Mouse (Mus musculus) embryo, embryonic 10.5 days (tissue): Measurements from ENCODE around the gene Prss45.

ENCODE experiments used
- DNase-seq: peaks from one replicate; pipeline ENCODE4 v3.0.0-alpha.2; 2015; ENCODE audit warnings: low spot score

Prss45 gene

DNA sequence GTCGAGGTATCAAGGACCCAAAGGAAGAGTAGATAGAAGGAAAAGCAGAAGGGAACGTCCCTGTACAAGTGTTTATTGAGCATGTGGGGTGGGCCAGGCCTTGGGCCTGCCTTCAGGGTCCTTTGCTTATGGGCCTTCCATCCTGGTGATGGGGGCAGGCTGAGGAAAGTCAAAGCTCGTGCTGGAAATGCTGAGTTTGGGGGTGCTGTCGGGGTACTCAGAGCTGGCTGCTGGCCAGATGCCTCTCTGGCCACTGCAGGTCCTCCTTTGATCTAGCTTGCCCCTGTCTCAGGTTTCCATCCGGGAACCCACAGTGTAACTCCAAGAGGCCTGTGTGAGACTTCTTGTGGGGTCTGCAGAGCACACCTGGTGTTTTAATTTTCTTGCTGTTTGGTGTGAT, 24.1 kb downstream of the Prss45 start:
- DNase-seq = no peak

DNA sequence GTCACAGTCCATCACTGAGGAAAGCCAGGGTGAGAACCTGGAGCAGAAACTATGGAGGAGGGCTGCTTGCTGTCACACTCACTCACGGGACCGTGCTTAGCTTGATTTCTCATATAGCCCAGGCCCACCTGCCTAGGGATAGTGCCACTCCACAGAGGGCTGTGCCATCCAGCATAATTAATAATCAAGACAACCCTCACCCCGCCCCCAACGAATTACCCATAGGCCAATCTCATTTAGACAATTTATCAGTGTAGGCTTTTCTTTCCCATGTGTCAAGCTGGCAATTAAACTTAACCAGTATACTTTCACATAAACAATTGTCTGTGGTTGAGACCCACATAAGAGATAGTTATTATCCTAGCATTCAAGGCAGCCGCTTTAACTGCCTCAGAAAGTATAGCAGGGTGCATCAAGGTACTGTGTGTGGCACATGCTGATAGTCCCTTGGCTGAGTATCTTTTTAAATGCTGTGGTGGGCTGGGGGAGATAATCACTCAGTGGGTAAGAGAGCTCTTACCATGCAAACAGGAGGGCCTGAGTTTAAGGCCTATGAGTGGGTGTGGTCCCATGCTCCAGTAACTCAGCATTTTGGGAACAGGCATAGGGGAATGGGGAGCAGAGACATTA, 24.7 kb downstream of the Prss45 start:
- no peak for DNase-seq

DNA sequence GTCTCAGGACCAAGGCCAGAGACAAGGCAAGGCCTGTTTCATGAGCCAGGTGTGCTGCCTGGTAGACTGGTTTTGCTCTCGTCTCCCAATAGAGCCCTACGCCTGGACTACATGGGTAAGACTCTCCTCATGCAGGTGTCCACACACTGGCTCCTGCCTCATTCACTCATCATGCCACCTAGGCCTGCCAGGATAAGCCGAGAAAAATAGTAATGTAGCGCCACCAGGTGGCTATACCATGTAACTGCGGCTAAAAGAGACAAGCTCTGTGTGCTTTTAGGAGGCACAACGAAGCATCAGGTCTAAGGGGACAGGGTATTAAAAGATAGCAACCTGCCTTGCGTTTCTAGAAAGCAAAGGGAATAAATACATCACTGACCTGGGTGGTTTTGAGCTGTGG, 36.6 kb downstream of the Prss45 start:
- DNase-seq = peak; percentile 82

DNA sequence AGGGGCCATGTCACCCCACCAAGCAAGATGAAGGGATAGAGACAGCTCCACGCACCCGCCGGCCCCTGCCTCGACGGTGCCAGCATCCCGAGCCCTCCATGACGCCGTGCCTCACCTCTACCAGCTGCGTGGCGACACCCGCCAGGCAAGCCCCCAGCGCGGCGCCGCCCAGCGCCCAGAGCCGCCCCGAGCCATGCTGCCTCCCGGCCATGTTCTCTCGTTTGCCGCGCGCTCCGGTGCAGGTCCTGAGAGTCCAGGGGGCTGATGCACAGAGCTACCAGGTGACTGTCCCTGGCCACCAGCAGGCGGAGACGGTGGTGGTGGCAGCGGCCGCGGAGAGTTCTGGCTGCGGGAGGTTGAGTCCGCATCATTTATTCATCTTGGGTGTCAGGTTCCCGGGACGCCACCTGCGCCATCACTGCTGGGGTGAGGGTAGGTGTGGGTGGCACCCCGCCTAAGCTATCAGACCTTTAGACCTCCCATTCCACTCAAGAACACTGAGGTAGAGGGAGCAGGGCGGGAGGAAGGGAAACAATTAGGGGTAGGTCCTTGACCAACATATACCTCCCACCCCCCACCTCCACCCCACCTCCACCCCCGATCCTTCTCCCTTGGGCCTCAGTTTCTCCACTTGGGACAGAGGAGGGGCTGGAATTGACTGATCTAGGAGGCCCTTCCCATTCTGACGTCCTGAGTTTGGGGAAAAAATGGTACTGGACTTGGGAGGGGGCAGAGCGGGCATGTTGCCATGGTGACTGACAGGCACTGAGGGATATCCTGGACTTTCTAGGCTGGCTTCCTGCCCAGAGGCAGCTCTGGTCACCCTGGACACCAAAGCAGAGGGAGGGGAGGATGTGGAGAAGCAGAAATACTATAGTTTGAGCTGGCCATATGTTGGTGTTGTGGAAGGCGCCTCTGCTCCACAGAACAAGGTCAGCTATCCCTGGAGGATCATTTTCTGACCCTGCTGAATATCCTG, 39.6 kb downstream of the Prss45 start:
- DNase-seq = peak; percentile 35

DNA sequence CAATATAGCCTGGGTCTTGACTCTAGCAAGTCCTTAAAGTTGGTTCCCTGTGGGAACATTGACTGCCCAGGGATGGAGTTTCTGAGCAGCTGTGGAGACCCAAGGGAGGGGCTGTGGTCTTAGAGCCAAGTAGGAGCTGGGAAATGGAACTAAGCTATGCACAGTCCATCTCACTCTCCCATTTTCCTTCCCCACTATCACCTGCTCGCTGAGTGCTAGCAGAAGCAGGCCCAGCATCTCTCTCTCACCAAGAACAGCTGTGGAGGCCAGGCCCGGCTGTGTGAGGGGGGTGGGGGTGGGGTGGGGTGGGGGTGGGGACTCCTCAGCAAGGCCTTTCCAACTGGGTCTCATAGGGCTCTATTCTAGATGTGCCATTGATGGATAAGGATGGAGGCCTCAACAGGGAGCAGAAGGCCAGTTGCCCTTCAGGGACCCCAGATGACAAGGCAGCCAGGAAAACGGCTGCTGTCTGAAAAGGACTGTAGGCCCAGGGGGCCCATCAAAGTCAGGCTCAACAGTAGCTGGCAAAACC, 40.3 kb downstream of the Prss45 start:
- peak; percentile 24 for DNase-seq

DNA sequence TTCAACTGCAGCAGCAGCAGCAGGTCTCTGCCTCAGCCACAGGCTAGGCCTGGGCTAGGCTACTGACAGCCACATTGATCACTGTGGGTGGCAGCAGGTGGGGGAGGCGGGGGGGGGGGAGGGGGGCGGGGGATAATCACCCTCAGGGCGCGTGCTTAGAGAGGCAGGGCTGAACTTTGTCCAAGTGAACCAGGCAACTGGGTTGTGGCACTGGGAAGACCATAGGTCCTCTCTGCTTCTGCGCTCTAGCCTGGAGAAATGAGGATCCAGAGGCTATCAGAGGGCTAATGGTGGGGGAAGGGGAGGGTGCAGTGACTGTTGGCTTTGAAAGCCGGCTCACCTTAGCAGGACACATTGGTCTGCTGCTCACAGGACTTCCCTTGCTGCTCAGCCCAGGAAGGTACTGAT, 40.9 kb downstream of the Prss45 start:
- DNase-seq = peak; percentile 36

DNA sequence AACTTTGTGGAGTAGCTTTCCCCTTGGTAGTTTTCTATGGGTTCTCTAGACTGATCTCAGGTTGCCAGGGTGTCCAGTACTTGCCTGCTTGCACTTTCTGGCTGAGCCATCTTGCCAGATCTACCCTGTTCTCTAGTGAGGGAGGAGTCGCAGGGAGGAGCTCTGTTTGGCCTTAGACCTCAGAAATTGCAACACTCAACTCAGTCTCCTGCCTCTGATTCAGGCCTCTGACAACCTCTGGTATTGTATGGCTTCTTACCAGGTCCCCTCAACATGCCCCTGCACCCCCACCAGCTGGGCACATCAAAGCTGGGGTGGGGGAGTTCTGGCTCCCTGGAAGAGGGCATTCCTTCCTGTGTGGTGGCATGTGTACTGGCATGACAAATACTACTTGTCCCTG, 43.0 kb downstream of the Prss45 start:
- no peak for DNase-seq

DNA sequence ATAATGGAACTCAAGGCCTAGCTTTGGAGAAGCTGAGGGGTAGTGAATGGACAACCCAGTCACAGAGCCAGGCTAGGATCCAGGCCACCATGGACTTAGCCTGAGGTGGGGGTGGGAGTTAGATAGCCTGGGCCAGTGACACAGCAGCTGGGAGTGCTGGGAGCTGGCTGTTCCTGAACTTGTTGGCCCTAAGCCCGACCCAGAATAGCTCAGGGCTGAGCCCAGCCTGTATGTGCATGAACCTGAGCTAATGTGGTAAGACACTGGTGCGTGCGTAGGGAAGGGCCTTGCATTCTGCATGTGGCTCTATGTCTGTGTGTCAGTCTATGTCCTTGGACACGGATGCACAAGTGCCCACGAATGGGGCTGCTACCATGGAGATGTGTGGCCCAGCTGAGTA, 43.5 kb downstream of the Prss45 start:
- no peak for DNase-seq

DNA sequence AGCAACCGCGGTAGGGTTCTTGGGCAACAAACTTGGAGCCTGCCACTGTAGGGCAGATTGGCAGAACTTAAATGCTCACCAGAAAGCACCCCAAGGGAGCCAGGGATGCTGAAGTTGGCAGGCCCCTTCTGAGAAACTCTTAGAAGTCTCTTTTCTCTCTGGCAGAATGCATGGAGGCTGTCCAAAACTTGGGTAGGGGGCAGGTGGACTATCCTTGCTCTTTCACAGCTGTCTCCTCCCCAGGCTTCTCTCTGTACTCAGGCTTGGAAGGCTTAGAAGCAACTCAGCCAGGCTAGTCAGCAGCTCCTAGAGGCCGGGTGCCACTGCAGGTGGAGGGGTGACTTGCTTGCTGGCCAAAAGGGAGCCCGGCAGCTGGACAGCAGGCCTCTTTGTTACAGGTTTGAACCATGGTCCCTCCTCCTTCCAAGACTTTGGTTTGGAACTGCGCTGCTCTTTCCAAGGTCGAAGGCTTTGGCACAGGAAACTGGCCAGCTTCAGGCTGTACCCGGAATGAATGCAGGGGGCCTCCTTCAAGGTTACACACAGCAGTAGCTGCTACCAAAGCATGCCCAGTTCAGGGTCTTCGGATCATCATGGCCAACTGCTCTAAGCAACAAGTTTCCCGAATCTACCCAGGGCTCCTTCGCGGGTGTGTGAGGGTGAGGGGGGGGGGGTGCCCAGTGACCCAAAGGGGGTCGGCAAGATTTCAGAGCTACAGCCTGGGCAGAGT, 45.0 kb downstream of the Prss45 start, which contains the start of gene Als2cl:
Gene Als2cl (plus strand): TSS at position 680 of the 730 bp plus-strand sequence.
- DNase-seq = peak; percentile 27

DNA sequence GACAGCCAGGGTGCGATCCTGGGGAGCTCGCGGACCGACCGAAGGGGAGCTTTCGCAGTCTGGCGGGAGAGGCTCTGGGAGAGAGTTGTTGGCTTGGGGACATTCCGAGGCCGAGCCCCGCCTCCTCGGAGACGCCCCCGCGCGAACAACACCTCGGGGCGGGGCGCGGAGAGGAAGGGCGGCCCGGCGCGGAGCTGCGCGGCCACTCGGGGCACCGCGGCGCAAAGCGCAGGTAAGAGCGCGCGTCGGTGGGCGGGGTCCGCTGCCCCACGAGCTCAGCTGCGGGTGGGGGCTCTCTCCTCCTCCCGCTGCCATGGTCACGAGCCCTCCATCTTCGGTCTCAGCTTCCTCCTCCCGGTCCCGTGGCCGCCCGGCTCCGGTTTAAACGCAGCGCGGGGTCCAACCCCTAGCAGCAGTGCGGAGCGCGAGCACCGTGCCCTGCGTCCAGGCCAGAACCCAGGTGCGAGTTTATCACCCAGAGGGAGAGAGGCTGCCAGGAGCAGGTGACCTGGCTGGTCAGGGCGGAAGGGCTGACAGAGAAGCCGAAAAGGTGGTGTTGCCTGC, 45.7 kb downstream of the Prss45 start, which contains the start of gene Tmie:
Gene Tmie (minus strand): TSS at position 116 of the 564 bp plus-strand sequence.
- DNase-seq = peak; percentile 44

DNA sequence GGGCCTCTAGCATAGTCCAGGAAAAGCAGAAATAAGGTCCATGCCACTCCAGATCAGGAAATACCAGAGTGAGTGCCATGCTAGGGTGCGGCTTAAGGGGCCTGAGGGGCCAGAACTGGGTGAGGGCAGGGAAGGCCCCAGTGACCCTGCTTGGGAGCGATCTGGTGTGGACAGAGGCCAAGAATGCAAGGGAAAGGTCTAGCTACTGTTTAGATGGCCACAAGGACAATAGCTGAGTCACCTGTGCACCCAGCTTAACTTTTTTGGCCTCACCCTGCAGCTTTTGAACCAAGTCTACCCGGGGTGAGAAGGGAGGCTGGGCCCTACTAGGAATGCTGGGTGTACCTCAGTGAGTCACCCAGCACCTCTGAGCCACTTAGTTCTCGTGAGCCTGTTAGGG, 46.4 kb downstream of the Prss45 start:
- DNase-seq = no peak

DNA sequence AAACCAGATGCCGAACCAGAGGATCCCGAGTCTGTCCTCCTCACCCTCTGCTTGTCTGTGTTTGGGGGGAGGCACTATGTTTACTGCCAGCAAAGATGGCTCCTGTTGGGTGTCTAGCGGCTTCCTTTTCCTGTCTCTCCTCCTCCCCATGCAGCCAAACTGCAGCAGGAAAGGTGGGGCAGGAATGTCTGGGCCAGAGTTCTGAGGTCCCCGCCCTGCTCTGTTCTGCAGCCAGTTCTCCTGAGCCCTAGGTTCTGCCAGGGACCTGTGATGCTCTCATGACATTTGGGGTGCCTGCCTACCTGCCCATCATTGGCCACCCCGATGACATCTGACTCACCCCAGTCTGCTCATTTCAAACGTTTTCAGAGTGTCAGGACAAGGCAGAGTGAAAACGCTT, 47.6 kb downstream of the Prss45 start:
- no peak for DNase-seq

DNA sequence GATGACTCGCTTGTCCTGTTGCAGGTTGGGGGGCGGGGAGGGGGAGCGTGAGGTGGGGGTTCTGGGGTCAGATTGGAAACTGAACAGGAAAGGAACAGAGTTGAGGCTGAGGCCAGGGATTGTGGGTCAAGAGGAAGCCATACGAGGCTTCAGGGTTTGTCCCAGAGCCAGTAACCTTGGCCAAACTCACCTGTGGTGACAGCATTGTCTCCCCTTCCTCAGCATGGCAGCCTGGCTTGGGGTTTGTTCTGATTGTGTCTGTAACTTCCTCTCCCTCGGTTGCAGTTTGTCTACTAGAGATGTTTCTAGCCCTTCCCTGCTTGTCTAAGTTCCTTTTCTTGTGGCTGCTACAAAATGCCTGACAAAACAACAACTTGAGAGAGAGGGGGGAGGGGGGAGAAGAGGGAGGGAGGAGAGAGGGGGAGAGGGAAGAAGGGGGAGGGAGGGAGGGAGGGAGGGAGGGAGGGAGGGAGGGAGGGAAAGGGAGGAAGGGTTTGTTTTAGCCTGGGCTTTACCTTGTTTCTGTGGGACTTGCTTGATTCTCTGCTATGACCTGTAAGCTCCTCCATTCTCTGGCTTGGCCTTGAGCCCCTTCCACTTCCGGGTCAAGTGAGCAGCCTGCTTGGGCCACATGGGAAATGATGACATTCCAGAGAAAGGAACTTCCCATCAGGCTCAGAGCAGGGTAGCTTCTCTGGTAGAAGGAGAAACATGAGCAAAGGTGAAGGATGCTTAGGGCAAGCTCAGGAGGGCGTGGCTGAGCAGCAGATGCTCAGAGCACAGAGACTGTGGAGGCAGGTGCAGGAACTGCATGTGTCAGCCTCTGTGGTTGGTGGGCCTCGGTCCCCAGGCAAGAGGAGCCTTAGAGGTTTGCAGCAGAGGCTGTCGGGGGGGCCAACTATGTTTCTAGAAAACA, 53.3 kb downstream of the Prss45 start:
- DNase-seq = no peak

DNA sequence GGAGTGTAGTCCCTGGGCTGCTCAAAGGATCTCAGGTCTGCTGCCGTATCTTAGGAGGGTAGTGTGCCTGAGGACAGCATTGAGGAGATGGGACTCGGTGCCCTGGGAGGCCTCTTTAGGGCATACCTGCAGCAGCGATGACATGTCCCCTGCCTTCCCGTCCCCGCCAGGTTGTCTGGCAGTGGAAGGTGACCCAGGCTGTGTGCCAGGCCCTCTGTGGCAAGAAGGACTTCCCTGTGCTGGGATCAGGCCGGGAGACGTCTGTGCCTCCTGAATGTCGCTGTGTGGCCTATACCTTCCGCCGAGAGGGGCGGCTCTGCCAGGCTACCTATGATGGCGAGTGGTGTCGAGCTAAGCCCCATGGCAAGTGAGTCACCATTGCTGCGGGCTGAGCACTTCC, 54.5 kb downstream of the Prss45 start:
- no peak for DNase-seq

DNA sequence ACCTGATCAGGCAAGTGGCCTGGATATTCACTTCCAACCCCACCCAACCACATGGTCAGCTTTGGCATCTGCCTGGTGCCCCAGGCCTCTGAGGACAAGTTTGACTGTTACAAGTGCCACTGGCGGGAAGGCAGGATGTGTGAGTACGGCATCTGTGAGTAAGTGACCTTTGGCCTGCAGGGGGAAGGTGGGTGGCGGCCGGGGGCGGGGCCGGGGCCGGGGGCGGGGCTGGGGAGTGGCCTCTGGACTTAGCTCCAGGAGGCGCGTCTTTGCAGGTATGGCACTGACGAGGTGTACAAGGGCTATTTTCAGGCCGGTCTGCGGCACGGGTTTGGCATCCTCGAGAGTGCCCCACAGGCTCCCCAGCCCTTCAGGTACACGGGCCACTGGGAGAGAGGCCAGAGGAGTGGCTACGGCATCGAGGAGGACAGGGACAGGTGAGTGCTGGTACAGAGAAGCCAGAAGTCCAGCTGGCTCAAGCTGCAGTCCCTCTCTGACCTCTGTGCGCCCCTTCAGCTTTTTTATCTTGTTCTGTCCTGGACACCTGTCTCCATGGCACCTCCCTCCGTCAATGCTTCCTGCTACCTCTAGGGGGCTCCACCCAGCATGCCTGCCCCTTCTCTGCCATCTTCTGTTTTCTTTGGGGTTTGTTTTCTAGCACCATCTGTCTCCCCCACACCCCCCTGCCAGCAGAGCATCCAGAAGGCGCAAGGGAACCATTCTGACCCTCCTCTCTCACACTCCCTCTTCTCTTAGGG, 55.8 kb downstream of the Prss45 start:
- DNase-seq = peak; percentile 46
